Mouse (Mus musculus): ENCODE results near the gene Tor3a.

GRCm38 (mm10) chr1:156676171-156676570, 2.0 kb upstream of the Tor3a start:
- TF ChIP-seq CTCF (IDR thresholded peaks at IDR 0.05; ENCODE audit: low read depth) (peak; percentile 95), EP300 (IDR thresholded peaks at IDR 0.05; ENCODE audit: low read depth) (no peak)
